Mouse (Mus musculus) bone marrow, adult 2 months (tissue): ENCODE measurements around the gene Prr29.

Experiments
- CTCF ChIP-seq: fragments of 200-500 bp; IDR thresholded peaks from 2 replicates; pipeline ENCODE4 v1.5.1; 2011; ENCODE audit warnings: low read length, control low read depth; ENCODE audit not compliant: control insufficient read depth, insufficient read depth
- POLR2A ChIP-seq: fragments of 200-500 bp; IDR thresholded peaks from 2 replicates; pipeline ENCODE4 v1.6.1; 2011; ENCODE audit warnings: low read depth, mild to moderate bottlenecking, control low read depth, low read length, borderline replicate concordance; ENCODE audit not compliant: control insufficient read depth

DNA sequence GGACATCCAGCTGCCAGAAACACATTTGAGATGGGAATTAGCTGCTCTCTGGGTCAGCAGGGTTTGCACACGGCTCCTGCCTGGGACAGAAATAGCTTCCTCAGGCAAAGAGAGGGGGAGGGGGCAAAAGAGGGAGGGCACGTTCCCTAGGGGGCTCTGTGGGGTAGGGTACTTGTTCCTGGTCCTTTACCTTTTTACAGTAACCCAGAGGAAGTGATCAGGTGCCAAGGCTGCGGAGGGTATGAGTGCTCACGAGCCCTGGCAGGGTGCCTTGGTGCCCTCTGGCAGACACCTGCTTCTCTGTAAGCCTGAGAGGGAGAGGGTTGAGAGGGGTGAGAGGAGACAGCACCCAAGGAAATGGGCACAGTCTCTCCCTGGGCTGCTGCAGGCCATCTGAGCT, 32.8 kb upstream of the Prr29 start:
- TF ChIP-seq POLR2A: no peak
- no peak for TF ChIP-seq CTCF
